Mouse (Mus musculus): Measurements from ENCODE around the gene Gm11111. TPM values are rescaled to one million over a fixed set of nuclear protein-coding genes. Genes with fewer than 3 reads are reported as not detected.

The Gm11111 gene
- polyA plus RNA-seq, 1 experiment, result not detected

- DNase-seq, result no peak
- 75% methylated on average over 5 of the region's 5 CpGs for WGBS
- Histone ChIP-seq H3K4me1 (ENCODE audit: control insufficient read depth, insufficient read depth, low read length) (no peaks in the 10 kb centered on the region), H3K36me3 (ENCODE audit: control insufficient read depth, insufficient read depth, low read length) (no peaks in the 10 kb centered on the region), H3K4me3 (ENCODE audit: insufficient read depth, low read depth, low read length) (no peak overlapping the region), H3K27ac (ENCODE audit: insufficient read depth, low read depth, low read length) (no peak overlapping the region), H3K27me3 (replicated peaks; ENCODE audit: control insufficient read depth, insufficient read depth, low read length) (no peaks in the 10 kb centered on the region)
- TF ChIP-seq POLR2A (IDR thresholded peaks at IDR 0.05; ENCODE audit: low read depth, low read length) (no peak), CTCF (conservative IDR thresholded peaks at IDR 0.05; ENCODE audit: insufficient read depth, insufficient read length, low read depth, low read length) (no peak)
Measured at GRCm38 (mm10) chr5:98580811-98581210, 28.3 kb downstream of the Gm11111 start.

GRCm38 (mm10) chr5:98582051-98582450 is 29.6 kb downstream of the Gm11111 start:
- Histone ChIP-seq H3K4me1 (ENCODE audit: control insufficient read depth, insufficient read depth, low read length) (no peaks in the 10 kb centered on the region), H3K27me3 (replicated peaks; ENCODE audit: control insufficient read depth, insufficient read depth, low read length) (no peaks in the 10 kb centered on the region), H3K27ac (ENCODE audit: insufficient read depth, low read depth, low read length) (no peak overlapping the region), H3K36me3 (ENCODE audit: control insufficient read depth, insufficient read depth, low read length) (no peaks in the 10 kb centered on the region), H3K4me3 (ENCODE audit: insufficient read depth, low read depth, low read length) (no peak overlapping the region)
- TF ChIP-seq CTCF (conservative IDR thresholded peaks at IDR 0.05; ENCODE audit: insufficient read depth, insufficient read length, low read depth, low read length) (no peak), POLR2A (IDR thresholded peaks at IDR 0.05; ENCODE audit: low read depth, low read length) (no peak)
- WGBS, result 80% methylated on average over 3 of the region's 3 CpGs
- DNase-seq, result no peak

- H3K36me3 ChIP-seq (ENCODE audit: control insufficient read depth, insufficient read depth, low read length), result no peaks in the 10 kb centered on the region
- no peak overlapping the region for H3K4me3 ChIP-seq (ENCODE audit: insufficient read depth, low read depth, low read length)
- DNase-seq, result no peak
- no peak for TF ChIP-seq CTCF (conservative IDR thresholded peaks at IDR 0.05; ENCODE audit: insufficient read depth, insufficient read length, low read depth, low read length)
- TF ChIP-seq POLR2A (IDR thresholded peaks at IDR 0.05; ENCODE audit: low read depth, low read length), result no peak
- no peak overlapping the region for H3K27ac ChIP-seq (ENCODE audit: insufficient read depth, low read depth, low read length)
- no peaks in the 10 kb centered on the region for H3K27me3 ChIP-seq (replicated peaks; ENCODE audit: control insufficient read depth, insufficient read depth, low read length)
- no peaks in the 10 kb centered on the region for H3K4me1 ChIP-seq (ENCODE audit: control insufficient read depth, insufficient read depth, low read length)
Measured at GRCm38 (mm10) chr5:98585915-98586314, 33.4 kb downstream of the Gm11111 start.

Other genes starting within 250 kb of the Gm11111 start
- not detected in 2 replicates for gene Cfap299, start 223.4 kb upstream of the Gm11111 start, polyA plus RNA-seq (2012; rRNA removed)